Mouse (Mus musculus): Measurements from ENCODE around the gene Qsox2.

DNA sequence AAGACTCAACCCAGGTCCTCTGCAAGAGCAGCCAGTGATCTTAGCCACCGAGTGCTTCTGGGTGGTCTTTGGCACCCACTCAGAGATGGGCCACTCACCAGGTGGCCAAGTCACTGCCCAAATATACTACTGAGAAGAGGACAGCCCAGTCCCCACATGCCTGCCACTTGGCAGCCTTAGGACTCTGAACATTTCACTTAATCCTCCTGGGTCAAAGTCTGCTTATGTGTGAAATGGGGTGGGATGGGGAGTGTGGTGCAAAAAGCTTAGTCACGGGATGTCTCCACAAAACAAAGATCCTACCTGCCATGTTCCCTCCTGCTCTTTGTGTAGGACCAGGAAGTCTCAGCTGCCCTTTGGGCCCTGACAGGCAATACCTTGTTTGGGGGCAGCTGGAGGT lies 65.2 kb downstream of the Qsox2 start:
- TF ChIP-seq CTCF (IDR thresholded peaks at IDR 0.05; ENCODE audit: borderline replicate concordance, insufficient read depth, low read depth, low read length): no peak
- TF ChIP-seq POLR2A (IDR thresholded peaks at IDR 0.05; ENCODE audit: borderline replicate concordance, insufficient read depth, low read length): no peak

All from cerebellum, adult 2 months (tissue).